Mouse (Mus musculus): ENCODE results near the gene Irf2bp2. TPM values are rescaled to one million over a fixed set of nuclear protein-coding genes. Genes with fewer than 3 reads are reported as not detected.

Gene Irf2bp2
- polyA plus RNA-seq, 1 experiment from 2014 or later: 10.6 TPM

GRCm38 (mm10) chr8:126622111-126622795 is 28.5 kb upstream of the Irf2bp2 start:
- Histone ChIP-seq H3K9me3 (ENCODE audit: control insufficient read depth, low read length) (no peaks in the 10 kb centered on the region), H3K4me1 (ENCODE audit: control insufficient read depth, insufficient read depth, low read length) (no peaks in the 10 kb centered on the region)
- WGBS: 83% methylated on average over 9 of the region's 9 CpGs

GRCm38 (mm10) chr8:126620721-126621120 is 26.9 kb upstream of the Irf2bp2 start:
- ATAC-seq (ENCODE audit: low read depth): no peak
- Histone ChIP-seq H3K9ac (ENCODE audit: low read depth, low read length) (no peak overlapping the region), H3K36me3 (ENCODE audit: control insufficient read depth, insufficient read depth, low read length) (no peaks in the 10 kb centered on the region), H3K27me3 (replicated peaks; ENCODE audit: control insufficient read depth, insufficient read depth, low read length) (no peaks in the 10 kb centered on the region), H3K4me2 (ENCODE audit: low read depth, low read length) (no peak overlapping the region), H3K9me3 (ENCODE audit: control insufficient read depth, low read length) (no peaks in the 10 kb centered on the region), H3K4me3 (ENCODE audit: low read depth, low read length) (no peak overlapping the region), H3K4me1 (ENCODE audit: control insufficient read depth, insufficient read depth, low read length) (peaks cover 3% of the 10 kb centered on the region; the same call in 1 of the 2 replicates), H3K27ac (replicated peaks; ENCODE audit: low read depth, low read length) (no peak overlapping the region)
- WGBS: 72% methylated on average over 3 of the region's 3 CpGs
- DNase-seq (ENCODE audit: low spot score): no peak

More at GRCm38 (mm10) chr8:126622111-126622795, 28.5 kb upstream of the Irf2bp2 start:
- Histone ChIP-seq H3K36me3 (ENCODE audit: control insufficient read depth, insufficient read depth, low read length) (no peaks in the 10 kb centered on the region), H3K4me3 (ENCODE audit: low read depth, low read length) (no peak overlapping the region), H3K27me3 (replicated peaks; ENCODE audit: control insufficient read depth, insufficient read depth, low read length) (no peaks in the 10 kb centered on the region), H3K4me2 (ENCODE audit: low read depth, low read length) (no peak overlapping the region), H3K27ac (replicated peaks; ENCODE audit: low read depth, low read length) (no peak overlapping the region), H3K9ac (ENCODE audit: low read depth, low read length) (no peak overlapping the region)
- ATAC-seq (ENCODE audit: low read depth) (no peak), DNase-seq (ENCODE audit: low spot score) (no peak)

GRCm38 (mm10) chr8:126619487-126619886 is 25.7 kb upstream of the Irf2bp2 start:
- WGBS: 92% methylated on average over 6 of the region's 6 CpGs
- Histone ChIP-seq H3K9ac (ENCODE audit: low read depth, low read length) (no peak overlapping the region), H3K4me3 (ENCODE audit: low read depth, low read length) (no peak overlapping the region), H3K9me3 (ENCODE audit: control insufficient read depth, low read length) (no peaks in the 10 kb centered on the region), H3K4me2 (ENCODE audit: low read depth, low read length) (no peak overlapping the region), H3K27me3 (replicated peaks; ENCODE audit: control insufficient read depth, insufficient read depth, low read length) (no peaks in the 10 kb centered on the region), H3K27ac (replicated peaks; ENCODE audit: low read depth, low read length) (no peak overlapping the region), H3K4me1 (ENCODE audit: control insufficient read depth, insufficient read depth, low read length) (peaks cover 8% of the 10 kb centered on the region; the same call in 1 of the 2 replicates), H3K36me3 (ENCODE audit: control insufficient read depth, insufficient read depth, low read length) (no peaks in the 10 kb centered on the region)
- no peak for ATAC-seq (ENCODE audit: low read depth)
- DNase-seq (ENCODE audit: low spot score): no peak

GRCm38 (mm10) chr8:126617665-126618064 is 23.9 kb upstream of the Irf2bp2 start:
- Histone ChIP-seq H3K9ac (ENCODE audit: low read depth, low read length) (no peak overlapping the region), H3K36me3 (ENCODE audit: control insufficient read depth, insufficient read depth, low read length) (no peaks in the 10 kb centered on the region), H3K9me3 (ENCODE audit: control insufficient read depth, low read length) (no peaks in the 10 kb centered on the region), H3K4me2 (ENCODE audit: low read depth, low read length) (no peak overlapping the region), H3K27ac (replicated peaks; ENCODE audit: low read depth, low read length) (no peak overlapping the region), H3K27me3 (replicated peaks; ENCODE audit: control insufficient read depth, insufficient read depth, low read length) (no peaks in the 10 kb centered on the region), H3K4me3 (ENCODE audit: low read depth, low read length) (no peak overlapping the region), H3K4me1 (ENCODE audit: control insufficient read depth, insufficient read depth, low read length) (peaks cover 12% of the 10 kb centered on the region; the same call in 1 of the 2 replicates)
- ATAC-seq (ENCODE audit: low read depth) (no peak), DNase-seq (ENCODE audit: low spot score) (no peak)
- WGBS: 90% methylated on average over 5 of the region's 5 CpGs

- no peaks in the 10 kb centered on the region for H3K36me3 ChIP-seq (ENCODE audit: control insufficient read depth, insufficient read depth, low read length)
- DNase-seq (ENCODE audit: low spot score) (peak; percentile 70), ATAC-seq (ENCODE audit: low read depth) (no peak)
- no peak overlapping the region for H3K4me3 ChIP-seq (ENCODE audit: low read depth, low read length)
- H3K9ac ChIP-seq (ENCODE audit: low read depth, low read length): no peak overlapping the region
- peak overlapping the region; percentile 44 for H3K27ac ChIP-seq (replicated peaks; ENCODE audit: low read depth, low read length)
- H3K4me2 ChIP-seq (ENCODE audit: low read depth, low read length): no peak overlapping the region
- no peaks in the 10 kb centered on the region for H3K9me3 ChIP-seq (ENCODE audit: control insufficient read depth, low read length)
- WGBS: 49% methylated on average over 5 of the region's 5 CpGs
- no peaks in the 10 kb centered on the region for H3K27me3 ChIP-seq (replicated peaks; ENCODE audit: control insufficient read depth, insufficient read depth, low read length)
- H3K4me1 ChIP-seq (ENCODE audit: control insufficient read depth, insufficient read depth, low read length): peaks cover 12% of the 10 kb centered on the region; the same call in 1 of the 2 replicates
Measured at GRCm38 (mm10) chr8:126616736-126617135, 22.9 kb upstream of the Irf2bp2 start.

- H3K27me3 ChIP-seq (replicated peaks; ENCODE audit: control insufficient read depth, insufficient read depth, low read length): no peaks in the 10 kb centered on the region
- H3K9ac ChIP-seq (ENCODE audit: low read depth, low read length): no peak overlapping the region
- DNase-seq (ENCODE audit: low spot score) (no peak), ATAC-seq (ENCODE audit: low read depth) (0 out of 2 replicates have a peak, but pooled peaks have one; percentile 10)
- no peak overlapping the region for H3K4me3 ChIP-seq (ENCODE audit: low read depth, low read length)
- H3K9me3 ChIP-seq (ENCODE audit: control insufficient read depth, low read length): no peaks in the 10 kb centered on the region
- no peak overlapping the region for H3K4me2 ChIP-seq (ENCODE audit: low read depth, low read length)
- peaks cover 21% of the 10 kb centered on the region for H3K4me1 ChIP-seq (ENCODE audit: control insufficient read depth, insufficient read depth, low read length)
- H3K36me3 ChIP-seq (ENCODE audit: control insufficient read depth, insufficient read depth, low read length): no peaks in the 10 kb centered on the region
- WGBS: 54% methylated on average over 9 of the region's 9 CpGs
- H3K27ac ChIP-seq (replicated peaks; ENCODE audit: low read depth, low read length): peak overlapping the region; percentile 44; the same call in 1 of the 2 replicates
Measured at GRCm38 (mm10) chr8:126615765-126616164, 22.0 kb upstream of the Irf2bp2 start.

GRCm38 (mm10) chr8:126614740-126615132 is 20.9 kb upstream of the Irf2bp2 start:
- ATAC-seq (ENCODE audit: low read depth) (no peak), DNase-seq (ENCODE audit: low spot score) (no peak)
- no peak overlapping the region for H3K4me2 ChIP-seq (ENCODE audit: low read depth, low read length)
- H3K27ac ChIP-seq (replicated peaks; ENCODE audit: low read depth, low read length): no peak overlapping the region
- H3K9me3 ChIP-seq (ENCODE audit: control insufficient read depth, low read length): no peaks in the 10 kb centered on the region
- H3K9ac ChIP-seq (ENCODE audit: low read depth, low read length): no peak overlapping the region
- no peaks in the 10 kb centered on the region for H3K36me3 ChIP-seq (ENCODE audit: control insufficient read depth, insufficient read depth, low read length)
- H3K4me1 ChIP-seq (ENCODE audit: control insufficient read depth, insufficient read depth, low read length): peaks cover 21% of the 10 kb centered on the region
- 75% methylated on average over 5 of the region's 5 CpGs for WGBS
- H3K4me3 ChIP-seq (ENCODE audit: low read depth, low read length): no peak overlapping the region
- H3K27me3 ChIP-seq (replicated peaks; ENCODE audit: control insufficient read depth, insufficient read depth, low read length): no peaks in the 10 kb centered on the region

- no peaks in the 10 kb centered on the region for H3K9me3 ChIP-seq (ENCODE audit: control insufficient read depth, low read length)
- peak; percentile 35; the same call in 1 of the 2 replicates for ATAC-seq (ENCODE audit: low read depth)
- peaks cover 21% of the 10 kb centered on the region for H3K4me1 ChIP-seq (ENCODE audit: control insufficient read depth, insufficient read depth, low read length)
- 75% methylated on average over 8 of the region's 8 CpGs for WGBS
- H3K9ac ChIP-seq (ENCODE audit: low read depth, low read length): no peak overlapping the region
- no peak overlapping the region for H3K4me2 ChIP-seq (ENCODE audit: low read depth, low read length)
- no peak overlapping the region for H3K27ac ChIP-seq (replicated peaks; ENCODE audit: low read depth, low read length)
- no peaks in the 10 kb centered on the region for H3K27me3 ChIP-seq (replicated peaks; ENCODE audit: control insufficient read depth, insufficient read depth, low read length)
- no peak overlapping the region for H3K4me3 ChIP-seq (ENCODE audit: low read depth, low read length)
- H3K36me3 ChIP-seq (ENCODE audit: control insufficient read depth, insufficient read depth, low read length): no peaks in the 10 kb centered on the region
- DNase-seq (ENCODE audit: low spot score): no peak
Measured at GRCm38 (mm10) chr8:126614062-126614739, 20.4 kb upstream of the Irf2bp2 start.
